Mouse (Mus musculus) lung, postnatal 10 days (tissue): ENCODE measurements around the gene Syp.

ENCODE experiments used
- DNase-seq: peaks from one replicate; pipeline ENCODE4 v3.0.0; 2021

Gene Syp

GRCm38 (mm10) chrX:7664791-7665190 lies 26.5 kb downstream of the Syp start:
- DNase-seq = no peak

GRCm38 (mm10) chrX:7665739-7666502 lies 27.6 kb downstream of the Syp start:
- no peak for DNase-seq

- peak; percentile 81 for DNase-seq
These were observed 32.2 kb downstream of the Syp start for GRCm38 (mm10) chrX:7670390-7670881.

GRCm38 (mm10) chrX:7670921-7671623 lies 32.8 kb downstream of the Syp start, which contains the start of gene Plp2:
Gene Plp2 (minus strand): TSS chrX:7671390.
- DNase-seq = peak; percentile 39

GRCm38 (mm10) chrX:7672739-7673138 lies 34.5 kb downstream of the Syp start:
- peak; percentile 31 for DNase-seq

GRCm38 (mm10) chrX:7673578-7674281 lies 35.5 kb downstream of the Syp start:
- DNase-seq = peak; percentile 43

- peak; percentile 22 for DNase-seq
These were observed 36.2 kb downstream of the Syp start for GRCm38 (mm10) chrX:7674284-7675000.

- no peak for DNase-seq
These were observed 36.7 kb downstream of the Syp start for GRCm38 (mm10) chrX:7675001-7675380.

GRCm38 (mm10) chrX:7678986-7679385 lies 40.7 kb downstream of the Syp start:
- DNase-seq = no peak

GRCm38 (mm10) chrX:7679405-7680056 lies 41.3 kb downstream of the Syp start:
- DNase-seq = peak; percentile 94

- DNase-seq = no peak
These were observed 41.8 kb downstream of the Syp start for GRCm38 (mm10) chrX:7680057-7680412.

- peak; percentile 12 for DNase-seq
These were observed 42.6 kb downstream of the Syp start, which contains the start of gene Magix for GRCm38 (mm10) chrX:7680864-7681263. Gene Magix (minus strand): TSS chrX:7681251.

GRCm38 (mm10) chrX:7688321-7688720 lies 50.0 kb downstream of the Syp start:
- no peak for DNase-seq

- DNase-seq = peak; percentile 10
These were observed 52.2 kb downstream of the Syp start for GRCm38 (mm10) chrX:7690486-7690885.

GRCm38 (mm10) chrX:7692862-7693261 lies 54.6 kb downstream of the Syp start:
- peak; percentile 53 for DNase-seq

- DNase-seq = no peak
These were observed 58.2 kb downstream of the Syp start for GRCm38 (mm10) chrX:7696520-7696919.

GRCm38 (mm10) chrX:7696954-7697381 lies 58.7 kb downstream of the Syp start, which contains the start of gene Gpkow:
Gene Gpkow (plus strand): TSS chrX:7697131.
- DNase-seq = peak; percentile 91
